13 mouse cellular contexts compared by ENCODE assay signal in the genomic region with DNA sequence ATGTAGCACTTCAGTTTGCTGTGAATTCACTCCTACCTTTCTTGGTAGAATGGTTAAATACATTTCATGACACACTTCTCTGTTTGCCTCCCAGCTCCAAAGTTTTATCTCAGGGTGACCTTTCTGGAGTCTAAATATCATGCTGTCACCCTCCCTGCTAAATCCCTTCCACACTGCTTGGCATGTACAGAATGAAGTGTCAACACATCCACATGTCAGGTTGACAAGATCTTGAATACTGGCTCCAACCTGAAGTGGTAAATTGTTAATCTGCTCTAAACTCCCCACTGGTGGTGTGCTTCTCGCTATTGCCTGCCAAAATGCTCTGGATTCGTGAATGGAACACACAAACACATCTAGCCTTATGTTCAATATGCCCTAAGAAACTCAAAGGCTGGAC.
"Had no signal": no experiment of that assay in that cellular context is flagged by ENCODE, and none has a peak within 500 bp of the region (broad histone marks: within the 10 kb centered on the region; RNA-seq: fewer than 3 reads in every experiment).

No protein-coding gene starts in this region.

- H3K4me3 ChIP-seq: left cerebral cortex, adult 2 months; limb, embryonic 15.5 days; liver, embryonic 12.5 days; midbrain, embryonic 10.5 days; neural tube, embryonic 13.5 days had no signal

- H3K9ac ChIP-seq: limb, embryonic 15.5 days; liver, embryonic 12.5 days; lung, embryonic 14.5 days; neural tube, embryonic 13.5 days had no signal

- H3K4me2 ChIP-seq: limb, embryonic 15.5 days; liver, embryonic 12.5 days; lung, embryonic 14.5 days; neural tube, embryonic 13.5 days had no signal

- ATAC-seq: liver, embryonic 12.5 days had no signal

- H3K4me1 ChIP-seq: limb, embryonic 15.5 days; liver, embryonic 12.5 days; midbrain, embryonic 10.5 days; neural tube, embryonic 13.5 days had no signal

- H3K36me3 ChIP-seq: limb, embryonic 15.5 days; liver, embryonic 12.5 days; midbrain, embryonic 10.5 days; neural tube, embryonic 13.5 days had no signal

- H3K27ac ChIP-seq: left cerebral cortex, adult 2 months; limb, embryonic 15.5 days; liver, embryonic 12.5 days; midbrain, embryonic 10.5 days; neural tube, embryonic 13.5 days had no signal

- H3K27me3 ChIP-seq: limb, embryonic 15.5 days; liver, embryonic 12.5 days; neural tube, embryonic 13.5 days had no signal

- H3K9me3 ChIP-seq: limb, embryonic 15.5 days; liver, embryonic 12.5 days; midbrain, embryonic 10.5 days; neural tube, embryonic 13.5 days had no signal

- DNase-seq: kidney, postnatal 25 days; lung, embryonic 14.5 days; lung, postnatal 10 days; lung, postnatal 4 days; midbrain, embryonic 14.5 days; right cerebral cortex, postnatal 25 days; thymus, adult 18-20 months; thymus, postnatal 25 days had no signal
